Mouse (Mus musculus) macrophage (primary cell): ENCODE results near the gene Ptprc. TPM values are rescaled to one million over a fixed set of nuclear protein-coding genes. Genes with fewer than 3 reads are reported as not detected.

Source experiments
- H3K27ac ChIP-seq: fragments of 350-480 bp; formaldehyde crosslinking; 2 replicates; pipeline ENCODE4 v1.9.0; 2021
- H3K36me3 ChIP-seq: fragments of 350-480 bp; formaldehyde crosslinking; 2 replicates; pipeline ENCODE4 v1.9.0; 2021; ENCODE audit errors: inconsistent target
- H3K4me3 ChIP-seq: fragments of 350-480 bp; formaldehyde crosslinking; 2 replicates; pipeline ENCODE4 v1.9.0; 2021; ENCODE audit errors: inconsistent target
- H3K79me2 ChIP-seq: fragments of 350-480 bp; formaldehyde crosslinking; 2 replicates; pipeline ENCODE4 v1.9.0; 2021; ENCODE audit errors: inconsistent target
- WGBS: methylation state at CpG from one replicate; pipeline ENCODE4 v1.1.7; 2026; ENCODE audit warnings: inconsistent platforms; ENCODE audit not compliant: missing documents; 5-methylcytosine and 5-hydroxymethylcytosine counted together
- polyA plus RNA-seq: library from polyadenylated mRNA; stranded (reverse); fragments of 250-400 nt; gene quantifications from 3 replicates; pipeline ENCODE4 v1.2.4, GENCODE M21; 2018; ENCODE audit warnings: inconsistent platforms

The Ptprc gene
- polyA plus RNA-seq, 1 experiment from 2014 or later, result 195 TPM

DNA sequence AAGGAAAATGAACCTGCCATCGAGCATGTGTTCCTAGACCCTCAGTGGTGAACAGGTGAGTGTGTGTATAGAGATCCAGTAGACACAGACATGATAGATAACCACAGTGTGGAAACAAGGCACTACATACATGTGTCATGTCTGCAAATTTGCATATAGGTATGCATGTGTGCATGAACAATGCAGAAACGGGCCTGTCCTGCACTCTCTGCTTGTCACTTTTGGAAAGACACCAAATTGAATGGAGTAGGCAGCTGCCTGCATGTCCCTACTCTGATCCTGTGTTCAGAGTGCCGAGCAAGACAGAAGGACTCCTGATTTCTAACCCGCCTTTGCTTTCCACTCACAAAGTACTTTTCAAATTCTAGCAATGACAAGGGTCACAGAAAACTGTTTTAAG is 3.4 kb downstream of the Ptprc start:
- Histone ChIP-seq H3K27ac (no peak overlapping the region), H3K4me3 (peak overlapping the region; percentile 83; the same call in 1 of the 2 replicates), H3K79me2 (peaks cover 80% of the 10 kb centered on the region), H3K36me3 (peaks cover 11% of the 10 kb centered on the region; the same call in 1 of the 2 replicates)
- 71% methylated on average over 4 of the region's 4 CpGs for WGBS

DNA sequence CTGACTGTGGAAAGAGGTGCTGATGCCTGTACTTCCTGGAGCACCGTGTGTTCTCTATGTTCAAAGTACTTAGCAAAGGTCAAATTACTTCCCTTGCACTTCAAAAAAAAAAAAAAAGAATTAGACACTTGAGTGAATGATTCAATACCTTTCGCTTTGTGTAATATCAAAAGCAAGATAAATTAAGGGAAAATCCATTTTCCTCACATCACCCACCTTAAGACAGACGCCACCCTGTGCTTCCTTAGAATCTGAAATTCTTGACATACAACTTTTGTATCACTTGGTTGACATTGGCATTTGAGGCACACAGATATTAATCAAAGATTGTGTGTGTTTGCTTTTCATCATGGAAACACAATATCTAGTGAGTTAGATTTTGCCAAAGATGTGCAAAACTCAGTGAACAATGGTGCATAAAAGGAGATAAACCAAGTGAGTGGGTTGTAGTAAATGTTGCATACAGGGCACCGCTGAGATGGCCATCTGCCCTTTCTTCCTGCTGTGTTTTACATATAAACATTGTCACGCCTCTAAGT is 9.2 kb downstream of the Ptprc start:
- 70% methylated on average over 3 of the region's 5 CpGs for WGBS
- Histone ChIP-seq H3K4me3 (no peak overlapping the region), H3K27ac (no peak overlapping the region), H3K36me3 (peaks cover 11% of the 10 kb centered on the region; the same call in 1 of the 2 replicates), H3K79me2 (peaks cover 100% of the 10 kb centered on the region)

DNA sequence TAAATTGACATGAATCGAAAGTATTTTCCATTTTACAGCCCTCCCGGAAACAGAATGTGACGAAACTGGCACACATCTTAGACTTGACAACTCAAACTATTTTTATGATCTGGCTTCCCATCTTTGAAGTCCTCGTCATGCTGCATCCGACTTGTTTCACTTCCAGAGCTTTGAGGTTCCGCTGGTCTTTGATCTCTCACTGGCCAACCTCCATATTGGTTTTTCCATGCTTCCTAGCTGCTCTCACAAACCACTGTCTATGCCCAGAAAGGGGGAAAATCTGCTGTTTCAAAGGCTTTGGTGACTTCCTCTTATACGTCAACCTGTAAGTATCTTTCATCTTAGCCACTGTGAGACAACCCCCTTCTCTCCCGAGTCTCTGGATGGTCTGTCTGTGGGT is 12.9 kb downstream of the Ptprc start:
- Histone ChIP-seq H3K79me2 (peaks cover 100% of the 10 kb centered on the region), H3K36me3 (peaks cover under 1% of the 10 kb centered on the region; the same call in 1 of the 2 replicates), H3K4me3 (no peak overlapping the region), H3K27ac (no peak overlapping the region)
- 70% methylated on average over 8 of the region's 8 CpGs for WGBS

DNA sequence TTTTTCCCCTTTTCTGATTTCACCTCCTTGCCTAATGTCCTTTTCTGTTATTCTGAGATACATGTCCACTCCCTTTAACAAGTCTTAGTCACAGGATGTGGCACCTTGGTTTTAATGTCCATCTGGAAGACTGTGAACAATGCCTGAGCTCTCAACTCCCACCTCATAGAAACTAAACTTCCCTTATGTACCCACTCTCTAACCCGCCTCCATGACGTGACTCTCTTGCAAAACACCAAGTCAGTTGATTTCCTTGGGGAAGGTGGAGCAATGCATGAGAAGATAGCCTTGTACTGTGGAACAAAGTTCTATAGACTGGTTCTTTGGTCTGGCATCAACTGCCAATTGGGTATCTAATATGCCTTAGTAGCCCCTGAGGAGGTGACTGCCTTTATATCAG is 16.6 kb downstream of the Ptprc start:
- Histone ChIP-seq H3K36me3 (no peaks in the 10 kb centered on the region), H3K79me2 (peaks cover 100% of the 10 kb centered on the region), H3K27ac (peak overlapping the region; percentile 63), H3K4me3 (no peak overlapping the region)
- WGBS, result 0% methylated on average over 2 of the region's 2 CpGs

DNA sequence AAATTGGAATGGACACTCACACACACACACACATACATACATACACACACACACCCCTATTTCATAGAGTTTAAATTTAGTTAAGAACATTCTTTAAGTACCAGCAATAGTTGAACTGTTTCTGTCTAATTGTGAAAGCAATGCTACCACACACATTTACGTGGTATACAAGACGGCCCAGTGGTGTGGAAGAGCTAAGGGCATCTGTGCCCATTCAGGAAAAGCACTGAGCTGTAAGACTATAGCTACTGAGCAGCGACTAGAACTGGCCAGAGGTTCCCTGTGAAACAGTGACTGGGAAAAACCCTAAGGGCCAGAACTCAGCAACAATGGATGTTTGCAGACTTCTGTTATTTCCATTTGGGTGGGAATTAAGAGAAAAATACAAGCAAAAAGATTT is 17.3 kb downstream of the Ptprc start:
- peaks cover 100% of the 10 kb centered on the region for H3K79me2 ChIP-seq
- 51% methylated on average over 3 of the region's 3 CpGs for WGBS
- H3K36me3 ChIP-seq, result no peaks in the 10 kb centered on the region
- H3K27ac ChIP-seq, result peak overlapping the region; percentile 63
- no peak overlapping the region for H3K4me3 ChIP-seq

DNA sequence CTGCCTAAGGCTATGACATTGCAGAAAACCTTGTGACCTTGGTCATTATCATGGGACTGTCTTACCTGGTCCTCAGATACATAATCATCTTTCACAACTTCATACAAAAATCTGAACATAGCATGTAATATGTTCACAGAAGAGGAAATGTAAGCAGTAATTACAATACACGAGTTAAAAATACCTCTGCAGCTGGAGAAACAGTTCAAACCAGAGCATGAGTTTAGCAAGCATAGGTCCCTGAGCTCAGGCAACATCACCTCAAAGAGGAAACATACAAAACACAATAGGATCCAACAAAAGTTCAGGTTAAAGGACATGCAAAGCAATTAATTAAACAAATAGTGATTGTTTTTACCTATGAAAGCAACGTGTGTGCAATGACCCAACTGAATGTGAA is 17.8 kb downstream of the Ptprc start:
- peak overlapping the region; percentile 63 for H3K27ac ChIP-seq
- no peaks in the 10 kb centered on the region for H3K36me3 ChIP-seq
- H3K4me3 ChIP-seq, result no peak overlapping the region
- 25% methylated on average over 2 of the region's 2 CpGs for WGBS
- H3K79me2 ChIP-seq, result peaks cover 100% of the 10 kb centered on the region

DNA sequence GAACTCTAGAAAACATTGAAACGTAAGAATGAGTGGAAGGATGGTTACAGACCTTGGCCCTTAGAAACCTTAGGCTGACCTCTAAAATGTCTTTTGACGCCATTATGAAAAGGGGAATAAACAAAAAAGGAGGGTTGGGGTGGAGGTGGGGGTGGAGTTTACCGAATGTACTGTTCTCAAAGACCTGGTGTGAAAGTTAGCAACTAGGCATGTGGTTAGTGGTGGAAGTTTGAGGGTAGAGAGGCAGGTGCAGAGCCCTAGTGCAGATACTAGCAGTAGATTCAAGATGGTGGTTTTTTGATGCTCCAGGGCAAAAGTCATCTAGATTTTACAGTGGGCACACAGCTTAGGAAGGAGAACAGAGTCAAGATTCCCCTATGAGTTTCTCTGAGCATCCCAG is 18.5 kb downstream of the Ptprc start:
- 94% methylated on average over 3 of the region's 3 CpGs for WGBS
- peaks cover 100% of the 10 kb centered on the region for H3K79me2 ChIP-seq
- H3K27ac ChIP-seq, result no peak overlapping the region
- no peaks in the 10 kb centered on the region for H3K36me3 ChIP-seq
- H3K4me3 ChIP-seq, result no peak overlapping the region

DNA sequence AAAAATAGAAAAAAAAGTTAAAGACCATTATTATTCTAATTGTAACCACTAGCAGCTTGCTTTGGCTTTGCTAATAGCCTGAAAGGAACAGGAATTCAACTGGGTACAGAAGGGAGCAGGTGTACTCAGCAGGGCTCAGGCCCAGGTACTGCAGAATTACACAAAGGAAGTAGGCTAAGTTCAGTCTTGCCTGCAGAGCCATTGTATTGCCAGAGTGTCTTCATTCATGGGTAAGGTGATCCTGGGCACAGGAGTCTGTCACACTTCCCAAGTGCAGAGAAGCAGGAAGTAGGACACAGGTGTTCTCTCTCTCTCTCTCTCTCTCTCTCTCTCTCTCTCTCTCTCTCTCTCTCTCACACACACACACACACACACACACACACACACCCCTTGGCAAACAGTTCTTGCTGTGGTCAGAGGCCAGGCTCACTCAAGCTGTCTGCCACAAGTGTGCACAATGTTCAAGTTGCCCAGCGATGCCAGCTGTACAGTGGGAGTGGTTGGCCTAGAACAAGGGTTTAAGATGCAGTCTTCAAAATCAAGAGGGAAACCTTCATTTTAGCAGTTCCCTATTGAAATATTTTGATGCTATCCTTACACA is 21.2 kb downstream of the Ptprc start:
- H3K79me2 ChIP-seq, result peaks cover 100% of the 10 kb centered on the region
- H3K36me3 ChIP-seq, result no peaks in the 10 kb centered on the region
- WGBS, result 23% methylated on average over 1 of the region's 1 CpGs
- H3K4me3 ChIP-seq, result no peak overlapping the region
- H3K27ac ChIP-seq, result no peak overlapping the region

DNA sequence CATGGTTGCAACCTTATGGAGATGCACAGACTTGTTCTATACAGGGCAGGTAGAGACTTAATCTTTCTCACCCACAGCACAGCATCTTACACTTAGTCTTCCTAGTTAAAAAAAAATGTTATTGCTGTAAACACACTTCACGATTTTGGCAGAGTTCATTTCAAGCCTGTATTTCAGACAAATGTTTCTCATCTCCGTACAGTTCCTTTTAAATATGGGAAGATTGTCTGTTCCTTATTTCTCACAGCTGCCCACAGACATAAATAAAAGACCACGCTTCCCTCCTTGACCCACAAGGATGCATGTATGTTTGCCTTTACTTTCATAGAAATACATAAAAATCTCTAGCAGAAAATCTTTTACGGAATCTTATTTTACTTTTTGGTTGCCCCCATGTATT is 22.4 kb downstream of the Ptprc start:
- Histone ChIP-seq H3K79me2 (peaks cover 100% of the 10 kb centered on the region), H3K36me3 (no peaks in the 10 kb centered on the region), H3K4me3 (no peak overlapping the region), H3K27ac (peak overlapping the region; percentile 24; the same call in 1 of the 2 replicates)
- 11% methylated on average over 4 of the region's 4 CpGs for WGBS

DNA sequence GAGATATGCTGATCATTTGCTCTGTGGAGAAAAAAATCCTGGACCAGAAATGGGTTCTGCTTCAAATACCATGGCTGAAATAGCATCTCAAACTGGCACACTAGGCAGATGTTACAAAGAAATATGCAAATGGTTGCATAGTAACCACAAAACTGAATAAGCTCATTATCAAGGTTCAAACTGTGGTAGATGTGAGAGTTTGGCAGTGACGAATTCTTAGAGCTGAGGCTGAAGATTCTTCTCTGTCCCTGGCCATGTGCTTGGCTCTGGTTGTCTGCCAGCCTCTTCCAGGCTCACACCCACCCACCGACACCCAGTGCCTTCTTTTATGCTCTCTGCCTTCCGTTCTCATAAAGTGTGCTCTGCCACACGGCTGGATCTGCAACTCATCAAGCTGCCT is 26.7 kb downstream of the Ptprc start:
- no peak overlapping the region for H3K4me3 ChIP-seq
- H3K27ac ChIP-seq, result no peak overlapping the region
- no peaks in the 10 kb centered on the region for H3K36me3 ChIP-seq
- WGBS, result 78% methylated on average over 4 of the region's 4 CpGs
- H3K79me2 ChIP-seq, result peaks cover 100% of the 10 kb centered on the region

DNA sequence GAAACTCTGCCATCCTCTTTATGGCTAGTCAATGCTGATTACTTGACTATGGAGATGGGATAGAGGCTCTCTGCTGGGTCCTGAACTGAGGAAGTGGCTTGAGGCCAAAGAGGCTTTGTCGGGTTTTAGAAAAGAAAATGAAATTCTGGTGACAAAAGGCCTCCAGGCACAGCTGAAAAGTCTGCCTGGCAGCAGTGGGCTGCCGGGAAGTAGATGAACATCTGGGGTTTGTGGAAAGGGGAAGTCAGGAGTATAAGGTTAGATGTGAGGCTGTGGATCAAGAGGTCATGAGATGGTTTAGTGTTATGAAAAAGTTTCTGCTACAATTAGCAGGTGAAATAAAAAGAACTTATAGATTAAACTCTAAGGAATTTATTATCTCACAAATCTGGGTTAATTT is 29.9 kb downstream of the Ptprc start:
- H3K27ac ChIP-seq, result 0 out of 2 replicates have a peak overlapping the region, but pooled peaks have one; percentile 2
- 0% methylated on average over 2 of the region's 2 CpGs for WGBS

DNA sequence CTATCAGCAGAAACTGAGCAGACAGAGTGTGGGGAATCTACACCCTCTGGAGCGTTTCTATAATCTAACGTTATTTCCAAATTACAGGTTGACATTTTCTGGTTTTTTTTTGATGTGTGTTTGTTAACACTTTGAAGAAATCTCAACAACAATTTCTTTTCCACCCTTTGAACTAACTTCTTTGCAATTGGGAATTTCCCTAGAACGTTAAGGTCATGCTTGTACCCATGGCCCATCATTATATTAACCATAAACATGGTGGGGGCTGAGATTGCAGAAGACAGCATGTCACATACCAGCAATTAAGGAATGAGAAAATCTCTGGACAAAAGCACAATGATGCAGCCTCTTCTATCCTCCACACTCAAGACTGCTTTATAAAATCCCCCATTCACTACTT is 30.4 kb downstream of the Ptprc start:
- WGBS, result 63% methylated on average over 3 of the region's 3 CpGs
- H3K27ac ChIP-seq, result 0 out of 2 replicates have a peak overlapping the region, but pooled peaks have one; percentile 2
- 0 out of 2 replicates have a peak, but pooled peaks cover 9% of the 10 kb centered on the region for H3K36me3 ChIP-seq
- H3K4me3 ChIP-seq, result no peak overlapping the region
- H3K79me2 ChIP-seq, result peaks cover 100% of the 10 kb centered on the region

More for the DNA sequence above, 29.9 kb downstream of the Ptprc start:
- H3K4me3 ChIP-seq, result no peak overlapping the region
- H3K36me3 ChIP-seq, result 0 out of 2 replicates have a peak, but pooled peaks cover 5% of the 10 kb centered on the region
- peaks cover 100% of the 10 kb centered on the region for H3K79me2 ChIP-seq

DNA sequence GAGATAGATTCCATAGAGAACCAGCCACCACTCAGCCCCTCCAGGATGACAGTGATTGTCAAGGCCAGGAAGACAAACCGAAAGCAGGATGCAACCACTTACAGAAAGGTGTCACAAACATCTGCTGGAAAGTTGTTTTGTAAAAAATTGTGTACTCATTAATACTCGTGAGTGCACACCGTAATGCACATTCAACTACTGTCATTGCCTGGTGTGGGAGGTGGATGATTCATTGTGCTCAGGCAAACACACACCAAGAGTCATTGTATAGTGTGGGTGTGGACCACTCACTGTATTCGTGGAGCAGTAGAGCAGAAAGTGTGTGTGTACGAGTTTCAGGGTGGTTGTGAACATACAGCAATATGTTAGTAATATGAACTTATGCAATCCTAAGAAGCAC is 31.1 kb downstream of the Ptprc start:
- WGBS, result 83% methylated on average over 5 of the region's 5 CpGs
- Histone ChIP-seq H3K36me3 (0 out of 2 replicates have a peak, but pooled peaks cover 9% of the 10 kb centered on the region), H3K79me2 (peaks cover 100% of the 10 kb centered on the region), H3K27ac (no peak overlapping the region), H3K4me3 (no peak overlapping the region)

DNA sequence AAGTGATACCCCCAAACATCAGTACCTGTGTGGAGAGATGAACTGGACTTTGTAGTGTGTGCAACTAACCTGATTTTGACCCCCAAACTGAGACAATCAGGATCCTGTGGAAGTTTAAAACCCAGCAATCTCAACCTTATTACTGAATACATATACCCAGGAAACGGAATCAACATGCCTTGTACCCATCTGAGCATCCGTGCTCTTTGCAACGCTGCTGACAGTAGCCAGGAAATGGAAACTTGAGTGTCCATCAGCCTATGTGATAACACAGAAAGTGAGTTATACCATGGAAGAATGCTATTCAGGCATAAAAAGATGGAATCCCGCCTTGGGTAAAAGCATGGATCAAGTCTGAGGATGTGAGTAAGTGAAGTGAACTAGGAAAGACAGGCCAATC is 34.7 kb downstream of the Ptprc start:
- Histone ChIP-seq H3K4me3 (no peak overlapping the region), H3K36me3 (0 out of 2 replicates have a peak, but pooled peaks cover 9% of the 10 kb centered on the region), H3K79me2 (peaks cover 96% of the 10 kb centered on the region), H3K27ac (no peak overlapping the region)
- 95% methylated on average over 4 of the region's 4 CpGs for WGBS

DNA sequence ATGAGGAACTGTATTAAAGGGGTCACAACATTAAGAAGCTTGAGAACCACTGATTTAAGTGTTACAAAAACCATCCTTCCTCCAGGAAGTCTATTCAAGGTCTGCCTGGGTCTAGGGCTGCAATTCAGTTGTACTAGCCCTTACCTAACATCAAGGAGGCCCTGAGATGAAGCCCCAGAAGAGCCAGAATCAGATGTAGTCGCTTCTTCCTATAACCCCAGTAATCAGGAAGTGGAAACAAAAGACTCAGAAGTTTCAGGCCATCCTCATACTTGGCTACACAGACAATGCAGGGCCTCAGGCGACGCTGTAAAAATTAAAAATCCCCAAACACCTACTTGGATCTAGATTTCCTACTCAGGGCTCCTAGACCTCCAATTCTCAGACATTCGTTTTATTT is 37.8 kb downstream of the Ptprc start:
- Histone ChIP-seq H3K4me3 (no peak overlapping the region), H3K27ac (peak overlapping the region; percentile 86), H3K36me3 (0 out of 2 replicates have a peak, but pooled peaks cover 9% of the 10 kb centered on the region), H3K79me2 (peaks cover 96% of the 10 kb centered on the region)
- 56% methylated on average over 4 of the region's 4 CpGs for WGBS
